Mouse (Mus musculus): ENCODE data around the gene Dcaf6. TPM values are rescaled to one million over a fixed set of nuclear protein-coding genes. Genes with fewer than 3 reads are reported as not detected.

The Dcaf6 gene
- total RNA-seq, 2 experiments from 2014 or later: 5.9 to 7.8 TPM

DNA sequence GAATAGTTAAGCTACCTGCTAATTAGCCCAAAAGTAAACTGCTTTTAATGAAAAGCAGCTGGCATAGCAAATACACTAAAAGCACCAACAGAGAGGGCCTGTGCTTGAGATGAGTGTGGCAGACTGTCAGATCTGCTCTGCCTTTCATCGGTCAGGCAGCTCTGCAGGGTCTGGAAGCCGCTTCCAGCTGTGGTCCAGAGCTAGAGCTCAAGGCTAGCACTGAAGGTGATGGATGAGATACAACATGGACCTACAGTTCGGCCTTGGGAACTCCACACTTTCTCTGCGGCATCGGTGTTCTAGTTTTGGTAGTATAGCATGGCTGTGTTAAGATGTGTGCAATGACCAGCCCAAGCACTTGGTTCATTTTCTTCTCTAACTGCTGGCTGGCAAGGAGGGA lies 132.4 kb downstream of the Dcaf6 start:
- no peak for ATAC-seq (replicated peaks; ENCODE audit: poor library complexity, severe bottlenecking)

GRCm38 (mm10) chr1:165327370-165327769 lies 132.9 kb downstream of the Dcaf6 start:
- ATAC-seq (replicated peaks; ENCODE audit: poor library complexity, severe bottlenecking): no peak

GRCm38 (mm10) chr1:165322934-165323333 lies 137.3 kb downstream of the Dcaf6 start:
- ATAC-seq (replicated peaks; ENCODE audit: poor library complexity, severe bottlenecking): no peak

GRCm38 (mm10) chr1:165321891-165322290 lies 138.4 kb downstream of the Dcaf6 start:
- no peak for ATAC-seq (replicated peaks; ENCODE audit: poor library complexity, severe bottlenecking)

DNA sequence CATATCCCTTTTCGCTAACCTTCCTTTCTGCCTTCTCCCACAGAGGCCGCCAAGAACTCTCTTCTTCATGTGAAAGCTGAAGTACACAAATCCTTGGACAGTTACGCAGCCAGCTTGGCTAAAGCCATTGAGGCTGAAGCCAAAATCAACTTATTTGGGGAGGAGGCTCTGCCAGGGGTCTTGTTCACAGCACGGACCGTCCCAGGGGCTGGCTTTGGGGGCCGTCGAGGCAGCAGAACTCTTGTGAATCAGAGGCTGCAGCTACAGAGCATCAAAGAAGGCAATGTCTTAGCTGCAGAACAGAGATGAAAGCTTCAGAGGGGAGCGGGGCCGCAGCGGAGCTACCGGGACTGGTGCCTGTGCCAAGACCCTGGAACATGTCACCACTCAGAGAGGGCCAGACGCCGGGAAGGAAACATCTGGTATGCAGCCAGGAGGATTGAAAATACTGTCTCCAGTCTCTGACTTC lies 138.8 kb downstream of the Dcaf6 start:
- ATAC-seq (replicated peaks; ENCODE audit: poor library complexity, severe bottlenecking): no peak

- ATAC-seq (replicated peaks; ENCODE audit: poor library complexity, severe bottlenecking): peak; percentile 82
Observed at GRCm38 (mm10) chr1:165320141-165320934, 139.9 kb downstream of the Dcaf6 start.

GRCm38 (mm10) chr1:165316361-165316760 lies 143.9 kb downstream of the Dcaf6 start:
- ATAC-seq (replicated peaks; ENCODE audit: poor library complexity, severe bottlenecking): no peak

DNA sequence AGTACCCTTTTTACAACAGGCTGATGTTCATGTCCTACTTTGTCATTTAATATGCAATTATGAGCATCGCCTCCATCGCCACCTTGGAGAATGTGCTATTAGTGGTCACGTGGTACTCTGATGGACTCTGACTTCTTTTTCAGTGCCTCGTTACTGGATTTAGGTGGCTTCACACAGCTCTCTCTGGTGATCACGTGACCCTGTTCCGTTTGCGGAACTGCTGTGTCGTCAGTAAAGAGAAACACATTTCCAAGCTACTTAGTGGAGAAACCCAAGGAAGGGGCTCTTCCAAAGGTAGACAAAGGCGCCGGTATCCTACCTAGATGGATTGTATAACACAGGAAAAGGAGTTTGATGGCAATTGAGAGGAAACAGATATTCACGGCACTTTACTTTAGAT lies 152.1 kb downstream of the Dcaf6 start:
- ATAC-seq (replicated peaks; ENCODE audit: poor library complexity, severe bottlenecking): no peak

DNA sequence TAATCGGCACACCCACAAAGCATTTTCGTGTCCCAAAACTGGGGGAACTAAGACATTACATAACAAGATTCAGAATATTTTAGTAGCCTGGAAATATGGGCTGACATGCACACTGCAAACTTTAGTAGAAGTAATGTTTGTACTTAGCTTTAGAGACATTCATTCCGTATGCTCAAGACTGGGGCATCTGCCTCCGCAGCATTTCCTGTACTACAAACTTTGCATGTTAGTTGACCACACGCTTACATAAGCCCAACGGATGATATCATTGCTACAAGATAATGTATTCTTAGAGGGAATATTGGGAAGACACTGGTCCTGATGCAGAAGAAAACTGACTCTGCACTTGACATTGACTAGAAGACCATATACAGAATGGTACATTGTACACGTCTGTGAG lies 155.9 kb downstream of the Dcaf6 start:
- peak; percentile 53 for ATAC-seq (replicated peaks; ENCODE audit: poor library complexity, severe bottlenecking)

- ATAC-seq (replicated peaks; ENCODE audit: poor library complexity, severe bottlenecking): no peak
Observed at GRCm38 (mm10) chr1:165303209-165303608, 157.1 kb downstream of the Dcaf6 start.

- ATAC-seq (replicated peaks; ENCODE audit: poor library complexity, severe bottlenecking): no peak
Observed at GRCm38 (mm10) chr1:165302455-165303208, 157.6 kb downstream of the Dcaf6 start.

DNA sequence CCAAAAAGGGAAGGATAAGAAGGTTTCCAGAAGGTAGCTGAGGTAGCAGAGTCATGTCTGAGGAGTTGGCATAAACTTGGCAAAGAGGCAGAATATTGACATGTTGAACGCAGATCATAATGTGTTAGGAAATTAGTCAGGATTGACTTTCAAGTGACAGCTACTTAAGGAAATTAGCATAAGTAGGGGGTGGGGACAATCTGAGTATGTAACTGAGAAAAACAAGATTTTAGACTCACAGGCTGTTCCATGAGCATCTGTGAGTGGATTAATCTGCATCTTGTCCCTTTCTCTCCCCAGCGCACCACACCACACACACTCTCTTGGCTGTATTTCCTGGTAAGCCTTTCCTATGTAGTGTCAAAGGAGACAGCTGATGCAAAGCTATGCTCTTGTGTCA lies 158.7 kb downstream of the Dcaf6 start:
- ATAC-seq (replicated peaks; ENCODE audit: poor library complexity, severe bottlenecking): no peak

- no peak for ATAC-seq (replicated peaks; ENCODE audit: poor library complexity, severe bottlenecking)
Observed at GRCm38 (mm10) chr1:165301108-165301507, 159.2 kb downstream of the Dcaf6 start.

- ATAC-seq (replicated peaks; ENCODE audit: poor library complexity, severe bottlenecking): no peak
Observed at GRCm38 (mm10) chr1:165295489-165295888, 164.8 kb downstream of the Dcaf6 start, which contains the start of gene Gpr161. Gpr161 (plus strand) TSS chr1:165295789.

DNA sequence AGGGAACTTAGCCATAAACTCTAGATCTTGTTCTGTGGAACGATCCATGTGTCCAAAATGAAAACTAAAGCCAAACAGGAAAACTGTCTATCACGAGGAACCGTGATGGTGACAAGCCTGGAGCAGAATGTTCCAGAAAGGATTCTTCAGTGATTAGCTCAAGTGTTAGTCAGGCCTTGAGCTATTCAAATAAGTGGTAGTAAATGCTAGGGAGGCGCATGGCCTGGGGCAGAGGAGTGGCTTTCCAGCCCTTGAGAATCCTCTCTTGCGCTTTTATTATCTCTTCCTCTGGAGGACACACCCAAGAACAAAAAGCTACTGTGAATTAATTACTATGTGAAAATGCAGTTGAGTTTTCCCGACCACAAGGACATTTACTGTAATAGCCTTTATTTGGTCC lies 168.7 kb downstream of the Dcaf6 start:
- ATAC-seq (replicated peaks; ENCODE audit: poor library complexity, severe bottlenecking): no peak

- ATAC-seq (replicated peaks; ENCODE audit: poor library complexity, severe bottlenecking): peak; percentile 70
Observed at GRCm38 (mm10) chr1:165289831-165290230, 170.4 kb downstream of the Dcaf6 start.

- ATAC-seq (replicated peaks; ENCODE audit: poor library complexity, severe bottlenecking): no peak
Observed at GRCm38 (mm10) chr1:165288165-165288564, 172.1 kb downstream of the Dcaf6 start.

- no peak for ATAC-seq (replicated peaks; ENCODE audit: poor library complexity, severe bottlenecking)
Observed at GRCm38 (mm10) chr1:165284096-165284495, 176.2 kb downstream of the Dcaf6 start.

GRCm38 (mm10) chr1:165282967-165283345 lies 177.3 kb downstream of the Dcaf6 start:
- ATAC-seq (replicated peaks; ENCODE audit: poor library complexity, severe bottlenecking): no peak

DNA sequence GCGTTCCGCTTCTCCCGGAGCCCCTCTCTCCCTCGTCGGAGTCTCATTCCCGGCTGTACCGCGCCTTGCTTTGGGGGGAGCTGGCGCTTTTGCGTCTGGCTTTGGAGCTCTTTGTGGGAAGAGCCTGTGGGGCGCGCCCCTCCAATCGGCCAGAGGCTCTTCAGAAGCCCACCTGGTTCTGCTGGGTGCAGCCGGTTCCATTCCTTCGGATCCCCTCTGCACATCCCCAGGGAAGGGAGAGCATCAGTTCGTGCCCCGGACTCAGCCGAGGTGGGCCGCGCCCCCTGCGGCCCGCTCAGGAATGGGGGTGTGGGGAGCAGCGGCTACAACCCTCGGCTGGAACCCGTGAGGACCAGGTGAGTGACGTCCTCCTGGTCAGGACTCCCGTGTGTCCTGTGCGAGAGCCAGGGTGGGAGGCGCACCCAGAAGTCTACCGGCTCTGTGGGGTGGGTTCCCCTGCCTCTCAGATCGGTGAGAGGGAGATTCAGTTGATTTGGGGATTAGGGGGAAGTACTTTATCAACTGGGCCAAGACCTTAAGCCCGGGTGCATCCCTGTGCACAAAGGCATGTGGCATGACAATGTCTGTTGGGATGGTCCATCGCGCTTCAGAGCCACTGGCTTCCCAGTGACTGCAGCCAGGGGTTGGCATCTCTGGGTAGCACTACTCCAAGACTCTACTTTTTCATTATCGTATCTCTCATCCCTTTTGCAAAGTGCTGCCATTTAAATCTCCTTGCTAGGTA lies 177.9 kb downstream of the Dcaf6 start:
- peak; percentile 34 for ATAC-seq (replicated peaks; ENCODE audit: poor library complexity, severe bottlenecking)

Data from granulocyte monocyte progenitor cell, adult 5-6 weeks (primary cell).